In genomic region chr11:75172151-75173094, GRCm38 (mm10) we compare ENCODE assay signal across 8 mouse cellular contexts. TPM values are rescaled to one million over a fixed set of nuclear protein-coding genes. Genes with fewer than 3 reads are reported as not detected.
DNase-seq lines count a peak whose midpoint lies in the region; ATAC-seq and TF ChIP-seq lines count a peak whose summit lies in the region.

No protein-coding gene starts in this region.

- no peaks in the 10 kb centered on the region for H3K9me3 ChIP-seq in forebrain, embryonic 15.5 days
- H3K9me3 ChIP-seq in neural tube, embryonic 11.5 days (ENCODE audit: control insufficient read depth, low read length): no peaks in the 10 kb centered on the region

- peaks cover 56% of the 10 kb centered on the region for H3K4me1 ChIP-seq in forebrain, embryonic 15.5 days
- peaks cover 31% of the 10 kb centered on the region for H3K4me1 ChIP-seq in neural tube, embryonic 11.5 days (ENCODE audit: control insufficient read depth, insufficient read depth, low read length)

- no peak for TF ChIP-seq CTCF in gastrocnemius, adult 2 months (IDR thresholded peaks at IDR 0.05)

- H3K4me2 ChIP-seq in forebrain, embryonic 15.5 days (replicated peaks): peak overlapping the region; percentile 79
- peak overlapping the region; percentile 64 for H3K4me2 ChIP-seq in neural tube, embryonic 11.5 days (ENCODE audit: low read depth)

- peak overlapping the region; percentile 81 for H3K4me3 ChIP-seq in gastrocnemius, adult 2 months
- H3K4me3 ChIP-seq in forebrain, embryonic 15.5 days: peak overlapping the region; percentile 83
- H3K4me3 ChIP-seq in neural tube, embryonic 11.5 days (ENCODE audit: low read depth, low read length): peak overlapping the region; percentile 63

- peak overlapping the region; percentile 16; the same call in 1 of the 2 replicates for H3K27ac ChIP-seq in gastrocnemius, adult 2 months
- H3K27ac ChIP-seq in forebrain, embryonic 15.5 days (replicated peaks): no peak overlapping the region
- no peak overlapping the region for H3K27ac ChIP-seq in neural tube, embryonic 11.5 days (ENCODE audit: low read depth, low read length)

- ATAC-seq in forebrain, embryonic 15.5 days (replicated peaks): peak; percentile 43
- no peak for ATAC-seq in neural tube, embryonic 11.5 days (ENCODE audit: insufficient read depth, low FRiP score, low TSS enrichment)

- H3K9ac ChIP-seq in forebrain, embryonic 15.5 days (replicated peaks): peak overlapping the region; percentile 56
- peak overlapping the region; percentile 56; the same call in 1 of the 2 replicates for H3K9ac ChIP-seq in neural tube, embryonic 11.5 days (ENCODE audit: low read length)

- peaks cover 5% of the 10 kb centered on the region; the same call in 1 of the 2 replicates for H3K36me3 ChIP-seq in forebrain, embryonic 15.5 days
- H3K36me3 ChIP-seq in neural tube, embryonic 11.5 days (ENCODE audit: control insufficient read depth, insufficient read depth, low read length): no peaks in the 10 kb centered on the region

- WGBS in forebrain, embryonic 15.5 days: under 1% methylated on average over 73 of the region's 75 CpGs
- WGBS in neural tube, embryonic 11.5 days: under 1% methylated on average over 73 of the region's 75 CpGs

- intact Hi-C loops in gastrocnemius, adult 2 months (cut with DNase I): no loop called here
- intact Hi-C loops in gastrocnemius, postnatal 14 days (cut with DNase I; ENCODE audit: low total_unique reads): no loop called here
- intact Hi-C loops in left cerebral cortex, postnatal 25 days (cut with DNase I): loop anchor here (2.0 to 10.0 kb wide), 3 partner anchors 288 to 402 kb away; partner anchors contain the start of genes Mnt and Tlcd2

- H3K27me3 ChIP-seq in forebrain, embryonic 15.5 days: peaks cover 39% of the 10 kb centered on the region
- peaks cover 58% of the 10 kb centered on the region for H3K27me3 ChIP-seq in neural tube, embryonic 11.5 days (ENCODE audit: control insufficient read depth, insufficient read depth, low read length)

- peak; percentile 38 for DNase-seq in gastrocnemius, adult 2 months
- no peak for DNase-seq in gastrocnemius, postnatal 14 days
- peak; percentile 25 for DNase-seq in urinary bladder, adult 2 months (ENCODE audit: low spot score)
- DNase-seq in urinary bladder, postnatal 10 days (ENCODE audit: low spot score): no peak
- DNase-seq in left cerebral cortex, postnatal 25 days (ENCODE audit: low spot score in 2 of 2): peak; percentile 73 to 84
- peak; percentile 59 for DNase-seq in neural tube, embryonic 11.5 days (ENCODE audit: low spot score)
- DNase-seq in spleen, postnatal 10 days (ENCODE audit: low spot score in 2 of 2): no peak

RNA-seq across cellular contexts. Expression of gene Hic1, which starts 3.1 kb away (rescaled TPM):
- total RNA-seq in gastrocnemius, adult 2 months (2021): 1 to 10 TPM; 4.6 to 6.6 TPM
- total RNA-seq in gastrocnemius, postnatal 14 days (2021): 10 to 100 TPM; 12.3 to 18.9 TPM
- polyA plus RNA-seq in urinary bladder, adult 2 months (2012; rRNA removed): 16.9 and 20.7 TPM in 2 replicates
- polyA plus RNA-seq in forebrain, embryonic 15.5 days (2015; fragmentation: Nextera tagmentation; extraction: Ambion mirVana): 2.1 and 2.2 TPM in 2 replicates
- total RNA-seq in left cerebral cortex, postnatal 25 days (2021): 1 to 10 TPM; 3.3 to 3.5 TPM
- 4.1 and 4.9 TPM in 2 replicates for polyA plus RNA-seq in neural tube, embryonic 11.5 days (2014; fragmentation: Nextera tagmentation; extraction: Ambion mirVana)

RNA-seq across cellular contexts. Expression of gene Ovca2, which starts 6.2 kb away (rescaled TPM):
- total RNA-seq in gastrocnemius, adult 2 months (2021): 1 to 10 TPM; 2.5 to 3.6 TPM
- 1 to 10 TPM; 3.6 to 4.1 TPM for total RNA-seq in gastrocnemius, postnatal 14 days (2021)
- 16.0 and 19.9 TPM in 2 replicates for polyA plus RNA-seq in urinary bladder, adult 2 months (2012; rRNA removed)
- polyA plus RNA-seq in forebrain, embryonic 15.5 days (2015; fragmentation: Nextera tagmentation; extraction: Ambion mirVana): 15.4 and 21.6 TPM in 2 replicates
- 10 to 100 TPM; 12.4 to 13.9 TPM for total RNA-seq in left cerebral cortex, postnatal 25 days (2021)
- polyA plus RNA-seq in neural tube, embryonic 11.5 days (2014; fragmentation: Nextera tagmentation; extraction: Ambion mirVana): 32.6 and 37.4 TPM in 2 replicates

RNA-seq across cellular contexts. Expression of gene Dph1, which starts 18.6 kb away (rescaled TPM):
- 1 to 10 TPM; 5.5 to 6.2 TPM for total RNA-seq in gastrocnemius, adult 2 months (2021)
- 1 to 10 TPM; 6.6 to 6.9 TPM for total RNA-seq in gastrocnemius, postnatal 14 days (2021)
- polyA plus RNA-seq in urinary bladder, adult 2 months (2012; rRNA removed): 20.1 and 26.6 TPM in 2 replicates
- polyA plus RNA-seq in forebrain, embryonic 15.5 days (2015; fragmentation: Nextera tagmentation; extraction: Ambion mirVana): 14.8 and 16.2 TPM in 2 replicates
- total RNA-seq in left cerebral cortex, postnatal 25 days (2021): 10 to 100 TPM; 26.9 to 27.2 TPM
- polyA plus RNA-seq in neural tube, embryonic 11.5 days (2014; fragmentation: Nextera tagmentation; extraction: Ambion mirVana): 19.8 and 21.1 TPM in 2 replicates

RNA-seq across cellular contexts. Expression of gene Rtn4rl1, which starts 21.2 kb away (rescaled TPM):
- total RNA-seq in gastrocnemius, adult 2 months (2021): 1 to 10 TPM in 1 of 2 experiments, under 1 TPM in 1; 0.54 to 1.1 TPM
- 1 to 10 TPM; 2.1 to 3.0 TPM for total RNA-seq in gastrocnemius, postnatal 14 days (2021)
- 23.3 and 34.8 TPM in 2 replicates for polyA plus RNA-seq in urinary bladder, adult 2 months (2012; rRNA removed)
- 5.6 and 6.9 TPM in 2 replicates for polyA plus RNA-seq in forebrain, embryonic 15.5 days (2015; fragmentation: Nextera tagmentation; extraction: Ambion mirVana)
- total RNA-seq in left cerebral cortex, postnatal 25 days (2021): 10 to 100 TPM; 76.5 to 90.2 TPM
- 4.5 and 6.0 TPM in 2 replicates for polyA plus RNA-seq in neural tube, embryonic 11.5 days (2014; fragmentation: Nextera tagmentation; extraction: Ambion mirVana)

Comparison
In these comparisons a context has a peak if more than half of its experiments do, and no peak if none do; other contexts are left out.
1. DNase-seq: peak in gastrocnemius, adult 2 months (single experiment), urinary bladder, adult 2 months (single experiment), left cerebral cortex, postnatal 25 days (2 of 2) and neural tube, embryonic 11.5 days (single experiment); none in gastrocnemius, postnatal 14 days (single experiment), urinary bladder, postnatal 10 days (single experiment) and spleen, postnatal 10 days (0 of 2).
2. Peak in every context shown above with its lines, with median percentiles within 50 percentile points of each other: H3K4me3 ChIP-seq.